Mouse (Mus musculus): ENCODE data around the gene Itpkb. TPM values are rescaled to one million over a fixed set of nuclear protein-coding genes. Genes with fewer than 3 reads are reported as not detected.
"Not testable (repeated sequence)": the region's sequence is repeated elsewhere in the genome, so short reads cannot be mapped to it uniquely, and the experiment has no call there.

Itpkb gene
- polyA plus RNA-seq, 1 experiment from 2014 or later = 7.2 TPM

DNA sequence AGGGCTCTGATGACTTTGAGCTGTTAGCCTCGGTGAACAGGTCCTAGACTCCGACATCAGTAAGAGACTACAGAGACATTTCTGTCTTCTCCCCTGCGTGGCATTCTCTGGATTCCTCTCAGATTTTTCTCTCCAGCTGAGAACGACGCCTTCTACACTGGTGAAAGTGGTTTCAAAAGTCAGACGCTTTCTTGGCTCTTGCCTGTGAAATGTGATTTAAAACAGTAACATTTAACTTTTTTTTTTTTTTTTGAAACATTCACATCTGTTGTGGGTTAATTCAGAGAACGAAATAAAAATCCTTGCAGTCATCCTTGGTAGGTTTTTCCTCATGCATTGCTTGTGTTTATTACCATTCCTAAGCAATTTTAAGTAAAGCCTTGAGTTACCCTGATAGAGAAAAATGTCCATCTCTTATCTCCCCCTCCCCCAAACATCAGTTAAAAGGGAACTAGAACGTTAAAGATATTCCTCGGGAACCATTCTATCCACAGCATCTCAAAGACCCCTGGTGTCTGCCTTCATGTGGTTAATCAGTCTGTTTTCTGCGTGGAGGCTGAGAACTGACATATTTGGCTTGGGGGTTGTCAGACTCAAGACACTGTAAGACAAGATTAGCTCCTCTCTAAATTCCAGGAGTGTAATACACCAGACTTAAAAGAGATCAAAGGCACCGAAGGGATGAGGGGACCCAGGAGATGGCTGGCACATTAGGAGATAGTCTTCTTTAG lies 57.6 kb downstream of the Itpkb start:
- H3K9ac ChIP-seq (ENCODE audit: low read length) = no peak overlapping the region

DNA sequence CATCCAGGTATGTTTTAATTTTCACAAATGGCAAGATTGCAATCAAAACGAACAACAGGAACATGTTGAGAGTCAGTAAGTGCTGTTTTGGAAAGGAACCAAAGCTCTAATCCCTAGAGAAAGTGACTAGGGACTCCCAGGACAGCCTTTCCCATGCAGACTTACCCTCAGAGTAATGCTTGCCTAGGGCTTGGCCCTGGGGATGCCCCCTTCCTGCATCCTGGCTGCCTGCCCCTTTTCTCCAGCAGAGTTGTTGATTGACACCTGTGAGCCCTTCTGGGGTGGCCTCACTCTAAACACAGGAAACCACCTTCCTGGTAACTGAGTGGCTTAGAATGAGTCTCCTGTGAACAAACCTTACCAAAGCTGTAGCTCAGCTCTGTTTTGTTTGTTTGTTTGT lies 58.2 kb downstream of the Itpkb start:
- DNase-seq (ENCODE audit: low spot score) = no peak

More for the DNA sequence above, 57.6 kb downstream of the Itpkb start:
- peaks cover 5% of the 10 kb centered on the region; the same call in 1 of the 2 replicates for H3K4me1 ChIP-seq (ENCODE audit: control insufficient read depth, insufficient read depth, low read length)
- no peaks in the 10 kb centered on the region for H3K9me3 ChIP-seq (ENCODE audit: control insufficient read depth, low read length)
- H3K27ac ChIP-seq (replicated peaks; ENCODE audit: low read depth, low read length) = 0 out of 2 replicates have a peak overlapping the region, but pooled peaks have one; percentile 10
- ATAC-seq (ENCODE audit: insufficient number of reproducible peaks, low FRiP score, low TSS enrichment, low read depth) (no peak), DNase-seq (ENCODE audit: low spot score) (no peak)
- no peaks in the 10 kb centered on the region for H3K27me3 ChIP-seq (ENCODE audit: control insufficient read depth, insufficient read depth, low read length)
- no peaks in the 10 kb centered on the region for H3K36me3 ChIP-seq (ENCODE audit: control insufficient read depth, insufficient read depth, low read length)
- H3K4me2 ChIP-seq (ENCODE audit: low read depth, severe bottlenecking) = peak overlapping the region; percentile 54; the same call in 1 of the 2 replicates
- 18% methylated on average over 11 of the region's 11 CpGs for WGBS
- peak overlapping the region; percentile 26; the same call in 1 of the 2 replicates for H3K4me3 ChIP-seq (ENCODE audit: low read depth, low read length)

DNA sequence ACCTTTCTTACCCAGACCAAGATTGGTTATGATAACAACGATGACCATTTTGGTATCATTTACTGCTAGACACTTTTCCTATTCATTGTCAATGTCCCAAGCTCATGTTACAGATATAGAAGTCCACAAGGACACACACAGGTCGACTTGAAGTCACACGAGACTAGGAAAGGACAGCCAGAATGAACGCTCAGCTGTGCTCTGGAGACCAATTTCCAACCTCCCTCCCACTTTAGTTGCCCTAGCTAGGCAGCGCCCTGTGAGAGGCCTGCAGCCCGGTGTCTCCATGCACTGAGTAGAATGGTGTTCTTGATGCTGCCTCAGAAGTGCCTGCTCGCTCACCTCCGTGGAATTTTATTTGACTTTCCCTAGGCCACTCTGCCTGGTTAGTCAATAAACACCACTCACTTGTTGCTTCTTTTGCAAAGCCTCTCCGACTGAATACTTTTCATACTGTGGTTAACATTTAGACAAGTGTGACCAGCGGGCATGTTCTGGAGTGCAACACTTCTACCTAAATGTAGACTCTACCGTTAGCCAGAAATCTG lies 59.0 kb downstream of the Itpkb start:
- H3K9me3 ChIP-seq (ENCODE audit: control insufficient read depth, low read length); H3K4me3 ChIP-seq (ENCODE audit: low read depth, low read length); H3K27ac ChIP-seq (replicated peaks; ENCODE audit: low read depth, low read length); H3K27me3 ChIP-seq (ENCODE audit: control insufficient read depth, insufficient read depth, low read length); H3K4me2 ChIP-seq (ENCODE audit: low read depth, severe bottlenecking); H3K9ac ChIP-seq (ENCODE audit: low read length); H3K4me1 ChIP-seq (ENCODE audit: control insufficient read depth, insufficient read depth, low read length); DNase-seq (ENCODE audit: low spot score); H3K36me3 ChIP-seq (ENCODE audit: control insufficient read depth, insufficient read depth, low read length); ATAC-seq (ENCODE audit: insufficient number of reproducible peaks, low FRiP score, low TSS enrichment, low read depth): not testable (repeated sequence)
- 84% methylated on average over 11 of the region's 11 CpGs for WGBS

More for the DNA sequence above, 58.2 kb downstream of the Itpkb start:
- 63% methylated on average over 1 of the region's 1 CpGs for WGBS
- Histone ChIP-seq H3K27me3 (ENCODE audit: control insufficient read depth, insufficient read depth, low read length) (no peaks in the 10 kb centered on the region), H3K4me3 (ENCODE audit: low read depth, low read length) (no peak overlapping the region), H3K4me1 (ENCODE audit: control insufficient read depth, insufficient read depth, low read length) (peaks cover 5% of the 10 kb centered on the region; the same call in 1 of the 2 replicates), H3K9ac (ENCODE audit: low read length) (no peak overlapping the region), H3K4me2 (ENCODE audit: low read depth, severe bottlenecking) (no peak overlapping the region), H3K36me3 (ENCODE audit: control insufficient read depth, insufficient read depth, low read length) (no peaks in the 10 kb centered on the region), H3K9me3 (ENCODE audit: control insufficient read depth, low read length) (no peaks in the 10 kb centered on the region), H3K27ac (replicated peaks; ENCODE audit: low read depth, low read length) (no peak overlapping the region)
- ATAC-seq (ENCODE audit: insufficient number of reproducible peaks, low FRiP score, low TSS enrichment, low read depth) = no peak

DNA sequence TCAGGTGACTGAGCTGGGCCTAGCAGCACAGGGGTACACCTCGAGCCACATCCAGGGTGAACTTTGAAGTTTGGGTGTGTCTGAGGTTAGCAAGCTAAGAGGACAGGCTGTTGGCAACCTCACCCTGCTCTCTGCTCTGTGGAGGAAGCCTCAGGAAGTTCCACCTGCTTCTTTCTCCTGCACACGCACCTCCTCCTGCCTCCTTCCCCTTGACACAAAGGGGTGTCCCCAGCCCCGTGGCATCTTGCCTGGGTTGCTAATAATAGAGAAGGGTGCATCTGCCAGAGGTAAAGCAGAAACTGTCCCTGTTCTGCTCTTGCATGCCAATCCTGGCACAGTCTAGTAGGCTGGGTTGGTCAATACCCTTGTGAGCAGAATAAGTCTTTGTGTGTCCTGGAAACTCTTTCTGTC lies 60.0 kb downstream of the Itpkb start:
- H3K27ac ChIP-seq (replicated peaks; ENCODE audit: low read depth, low read length) = no peak overlapping the region
- H3K4me2 ChIP-seq (ENCODE audit: low read depth, severe bottlenecking) = no peak overlapping the region
- H3K9ac ChIP-seq (ENCODE audit: low read length) = no peak overlapping the region
- no peaks in the 10 kb centered on the region for H3K9me3 ChIP-seq (ENCODE audit: control insufficient read depth, low read length)
- 83% methylated on average over 3 of the region's 3 CpGs for WGBS
- no peaks in the 10 kb centered on the region for H3K36me3 ChIP-seq (ENCODE audit: control insufficient read depth, insufficient read depth, low read length)
- H3K27me3 ChIP-seq (ENCODE audit: control insufficient read depth, insufficient read depth, low read length) = no peaks in the 10 kb centered on the region
- no peak overlapping the region for H3K4me3 ChIP-seq (ENCODE audit: low read depth, low read length)
- H3K4me1 ChIP-seq (ENCODE audit: control insufficient read depth, insufficient read depth, low read length) = peaks cover 5% of the 10 kb centered on the region; the same call in 1 of the 2 replicates
- DNase-seq (ENCODE audit: low spot score) (no peak), ATAC-seq (ENCODE audit: insufficient number of reproducible peaks, low FRiP score, low TSS enrichment, low read depth) (no peak)

GRCm38 (mm10) chr1:180390746-180391574 lies 60.7 kb downstream of the Itpkb start:
- Histone ChIP-seq H3K27ac (replicated peaks; ENCODE audit: low read depth, low read length) (no peak overlapping the region), H3K9me3 (ENCODE audit: control insufficient read depth, low read length) (no peaks in the 10 kb centered on the region), H3K4me2 (ENCODE audit: low read depth, severe bottlenecking) (no peak overlapping the region), H3K27me3 (ENCODE audit: control insufficient read depth, insufficient read depth, low read length) (no peaks in the 10 kb centered on the region), H3K36me3 (ENCODE audit: control insufficient read depth, insufficient read depth, low read length) (no peaks in the 10 kb centered on the region), H3K9ac (ENCODE audit: low read length) (no peak overlapping the region), H3K4me1 (ENCODE audit: control insufficient read depth, insufficient read depth, low read length) (peaks cover 5% of the 10 kb centered on the region; the same call in 1 of the 2 replicates), H3K4me3 (ENCODE audit: low read depth, low read length) (no peak overlapping the region)
- 84% methylated on average over 10 of the region's 10 CpGs for WGBS
- DNase-seq (ENCODE audit: low spot score) = no peak
- no peak for ATAC-seq (ENCODE audit: insufficient number of reproducible peaks, low FRiP score, low TSS enrichment, low read depth)

DNA sequence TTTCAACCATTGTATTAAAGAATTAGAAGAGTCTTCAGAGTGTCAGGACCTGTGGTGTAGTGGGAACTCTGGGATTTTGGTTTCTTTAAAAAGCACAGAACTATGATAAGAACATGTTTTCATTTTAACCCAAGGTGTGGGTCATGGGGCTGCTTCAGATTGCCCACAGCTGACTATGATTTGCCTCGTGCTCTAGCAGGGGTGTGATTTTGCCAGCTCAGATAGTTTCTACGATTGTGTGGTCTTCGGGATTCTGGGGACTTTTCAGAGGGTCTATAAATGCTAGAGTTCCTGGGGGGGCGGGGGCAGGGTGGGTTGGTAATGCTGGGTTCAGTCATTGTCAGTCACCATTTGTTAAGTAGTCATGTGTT lies 61.3 kb downstream of the Itpkb start:
- Histone ChIP-seq H3K9me3 (ENCODE audit: control insufficient read depth, low read length) (no peaks in the 10 kb centered on the region), H3K4me1 (ENCODE audit: control insufficient read depth, insufficient read depth, low read length) (0 out of 2 replicates have a peak, but pooled peaks cover 2% of the 10 kb centered on the region), H3K4me3 (ENCODE audit: low read depth, low read length) (no peak overlapping the region), H3K36me3 (ENCODE audit: control insufficient read depth, insufficient read depth, low read length) (no peaks in the 10 kb centered on the region), H3K27me3 (ENCODE audit: control insufficient read depth, insufficient read depth, low read length) (no peaks in the 10 kb centered on the region), H3K4me2 (ENCODE audit: low read depth, severe bottlenecking) (no peak overlapping the region), H3K27ac (replicated peaks; ENCODE audit: low read depth, low read length) (no peak overlapping the region), H3K9ac (ENCODE audit: low read length) (no peak overlapping the region)
- 87% methylated on average over 4 of the region's 4 CpGs for WGBS
- DNase-seq (ENCODE audit: low spot score) (no peak), ATAC-seq (ENCODE audit: insufficient number of reproducible peaks, low FRiP score, low TSS enrichment, low read depth) (no peak)

- H3K4me2 ChIP-seq (ENCODE audit: low read depth, severe bottlenecking) = no peak overlapping the region
- ATAC-seq (ENCODE audit: insufficient number of reproducible peaks, low FRiP score, low TSS enrichment, low read depth) (no peak), DNase-seq (ENCODE audit: low spot score) (no peak)
- no peaks in the 10 kb centered on the region for H3K9me3 ChIP-seq (ENCODE audit: control insufficient read depth, low read length)
- no peak overlapping the region for H3K9ac ChIP-seq (ENCODE audit: low read length)
- no peak overlapping the region for H3K27ac ChIP-seq (replicated peaks; ENCODE audit: low read depth, low read length)
- 77% methylated on average over 5 of the region's 5 CpGs for WGBS
- H3K36me3 ChIP-seq (ENCODE audit: control insufficient read depth, insufficient read depth, low read length) = no peaks in the 10 kb centered on the region
- H3K27me3 ChIP-seq (ENCODE audit: control insufficient read depth, insufficient read depth, low read length) = no peaks in the 10 kb centered on the region
- no peaks in the 10 kb centered on the region for H3K4me1 ChIP-seq (ENCODE audit: control insufficient read depth, insufficient read depth, low read length)
- H3K4me3 ChIP-seq (ENCODE audit: low read depth, low read length) = no peak overlapping the region
Measured at GRCm38 (mm10) chr1:180392137-180392798, 62.0 kb downstream of the Itpkb start.
